Mouse (Mus musculus): ENCODE results near the gene Dgka.

- TF ChIP-seq CTCF (IDR thresholded peaks at IDR 0.05; ENCODE audit: borderline replicate concordance, insufficient read depth, low read length): no peak
- TF ChIP-seq POLR2A (IDR thresholded peaks at IDR 0.05; ENCODE audit: low read depth, low read length): no peak
Measured at GRCm38 (mm10) chr10:128700712-128701111, 43.9 kb downstream of the Dgka start.
